Mouse (Mus musculus): Measurements from ENCODE around the gene Sbsn. TPM values are rescaled to one million over a fixed set of nuclear protein-coding genes. Genes with fewer than 3 reads are reported as not detected.

Gene Sbsn
- 0.18 and 0.44 TPM in 2 replicates for polyA plus RNA-seq (2012; rRNA removed; ENCODE audit: low replicate concordance)

GRCm38 (mm10) chr7:30751086-30751669, at the start of gene Sbsn:
Sbsn (plus strand) TSS chr7:30751471.

GRCm38 (mm10) chr7:30711942-30712341, 39.3 kb upstream of the Sbsn start, which contains the start of gene Atp4a:
Atp4a (plus strand) TSS chr7:30712209.

GRCm38 (mm10) chr7:30729396-30730063, 21.7 kb upstream of the Sbsn start, which contains the start of gene Tmem147:
Tmem147 (minus strand) TSS chr7:30729540.

GRCm38 (mm10) chr7:30743617-30744016, 7.7 kb upstream of the Sbsn start, which contains the start of gene Gapdhs:
Gapdhs (minus strand) TSS chr7:30743681.

GRCm38 (mm10) chr7:30763456-30763855, 12.2 kb downstream of the Sbsn start, which contains the start of gene Dmkn:
Dmkn (plus strand) TSS chr7:30763756.

GRCm38 (mm10) chr7:30787377-30788022, 36.2 kb downstream of the Sbsn start, which contains the start of gene Krtdap:
Krtdap (plus strand) TSS chr7:30787896.

Other genes starting within 250 kb of the Sbsn start
- gene Arhgap33, start 216.4 kb upstream of the Sbsn start, polyA plus RNA-seq (2012; rRNA removed; ENCODE audit: low replicate concordance), result 10.8 and 15.1 TPM in 2 replicates
- gene Hspb6, start 199.3 kb upstream of the Sbsn start, polyA plus RNA-seq (2012; rRNA removed; ENCODE audit: low replicate concordance), result 56.3 and 114 TPM in 2 replicates
- 3.6 and 5.5 TPM in 2 replicates for gene Proser3, start 199.2 kb upstream of the Sbsn start, polyA plus RNA-seq (2012; rRNA removed; ENCODE audit: low replicate concordance)
- gene Lin37, start 191.6 kb upstream of the Sbsn start, polyA plus RNA-seq (2012; rRNA removed; ENCODE audit: low replicate concordance), result 28.6 and 40.9 TPM in 2 replicates
- 56.6 and 64.2 TPM in 2 replicates for gene U2af1l4, start 188.2 kb upstream of the Sbsn start, polyA plus RNA-seq (2012; rRNA removed; ENCODE audit: low replicate concordance)
- gene Gm49396, start 188.1 kb upstream of the Sbsn start, polyA plus RNA-seq (2012; rRNA removed; ENCODE audit: low replicate concordance), result 0.55 and 1.2 TPM in 2 replicates
- gene Psenen, start 187.8 kb upstream of the Sbsn start, polyA plus RNA-seq (2012; rRNA removed; ENCODE audit: low replicate concordance), result 105 and 155 TPM in 2 replicates
- 12.6 and 14.4 TPM in 2 replicates for gene Igflr1, start 186.0 kb upstream of the Sbsn start, polyA plus RNA-seq (2012; rRNA removed; ENCODE audit: low replicate concordance)
- gene Kmt2b, start 162.7 kb upstream of the Sbsn start, polyA plus RNA-seq (2012; rRNA removed; ENCODE audit: low replicate concordance), result 31.9 and 38.5 TPM in 2 replicates
- gene Zbtb32, start 152.6 kb upstream of the Sbsn start, polyA plus RNA-seq (2012; rRNA removed; ENCODE audit: low replicate concordance), result 2.3 and 3.2 TPM in 2 replicates
- gene Upk1a, start 138.6 kb upstream of the Sbsn start, polyA plus RNA-seq (2012; rRNA removed; ENCODE audit: low replicate concordance), result 1.1 and 3.8 TPM in 2 replicates
- 382 and 584 TPM in 2 replicates for gene Cox6b1, start 125.3 kb upstream of the Sbsn start, polyA plus RNA-seq (2012; rRNA removed; ENCODE audit: low replicate concordance)
- not detected in 2 replicates for gene Etv2, start 115.6 kb upstream of the Sbsn start, polyA plus RNA-seq (2012; rRNA removed; ENCODE audit: low replicate concordance)
- 73.7 and 104 TPM in 2 replicates for gene Rbm42, start 101.2 kb upstream of the Sbsn start, polyA plus RNA-seq (2012; rRNA removed; ENCODE audit: low replicate concordance)
- 4.7 and 7.0 TPM in 2 replicates for gene Haus5, start 86.5 kb upstream of the Sbsn start, polyA plus RNA-seq (2012; rRNA removed; ENCODE audit: low replicate concordance)
- not detected in 2 replicates for gene Pmis2, start 79.9 kb upstream of the Sbsn start, polyA plus RNA-seq (2012; rRNA removed; ENCODE audit: low replicate concordance)
- 10.2 and 19.1 TPM in 2 replicates for gene 2200002J24Rik, start 52.5 kb upstream of the Sbsn start, polyA plus RNA-seq (2012; rRNA removed; ENCODE audit: low replicate concordance)
- gene Atp4a, start 39.3 kb upstream of the Sbsn start, polyA plus RNA-seq (2012; rRNA removed; ENCODE audit: low replicate concordance), result 0.88 and 2.5 TPM in 2 replicates
- gene Tmem147, start 21.9 kb upstream of the Sbsn start, polyA plus RNA-seq (2012; rRNA removed; ENCODE audit: low replicate concordance), result 237 and 269 TPM in 2 replicates
- not detected in 2 replicates for gene Gapdhs, start 7.8 kb upstream of the Sbsn start, polyA plus RNA-seq (2012; rRNA removed; ENCODE audit: low replicate concordance)
- 1.8 and 2.2 TPM in 2 replicates for gene Dmkn, start 12.3 kb downstream of the Sbsn start, polyA plus RNA-seq (2012; rRNA removed; ENCODE audit: low replicate concordance)
- not detected in 2 replicates for gene Krtdap, start 36.4 kb downstream of the Sbsn start, polyA plus RNA-seq (2012; rRNA removed; ENCODE audit: low replicate concordance)
- 13.3 and 15.3 TPM in 2 replicates for gene Ffar2, start 72.3 kb downstream of the Sbsn start, polyA plus RNA-seq (2012; rRNA removed; ENCODE audit: low replicate concordance)
- 1.8 and 1.9 TPM in 2 replicates for gene Ffar3, start 104.7 kb downstream of the Sbsn start, polyA plus RNA-seq (2012; rRNA removed; ENCODE audit: low replicate concordance)
- gene Ffar1, start 110.1 kb downstream of the Sbsn start, polyA plus RNA-seq (2012; rRNA removed; ENCODE audit: low replicate concordance), result 0.26 and 0.87 TPM in 2 replicates
- gene Cd22, start 128.9 kb downstream of the Sbsn start, polyA plus RNA-seq (2012; rRNA removed; ENCODE audit: low replicate concordance), result 0.71 and 3.5 TPM in 2 replicates
- gene Mag, start 163.4 kb downstream of the Sbsn start, polyA plus RNA-seq (2012; rRNA removed; ENCODE audit: low replicate concordance), result 0.37 and 0.68 TPM in 2 replicates
- 0.68 and 13.0 TPM in 2 replicates for gene Hamp2, start 173.2 kb downstream of the Sbsn start, polyA plus RNA-seq (2012; rRNA removed; ENCODE audit: low replicate concordance)
- 2.0 and 2.1 TPM in 2 replicates for gene Hamp, start 192.6 kb downstream of the Sbsn start, polyA plus RNA-seq (2012; rRNA removed; ENCODE audit: low replicate concordance)
- 107 and 186 TPM in 2 replicates for gene Usf2, start 205.3 kb downstream of the Sbsn start, polyA plus RNA-seq (2012; rRNA removed; ENCODE audit: low replicate concordance)
- gene Lsr, start 222.0 kb downstream of the Sbsn start, polyA plus RNA-seq (2012; rRNA removed; ENCODE audit: low replicate concordance), result 331 and 790 TPM in 2 replicates
- gene Fam187b, start 222.3 kb downstream of the Sbsn start, polyA plus RNA-seq (2012; rRNA removed; ENCODE audit: low replicate concordance), result 6.0 and 7.2 TPM in 2 replicates

Data from duodenum, adult 2 months (tissue).